Mouse (Mus musculus): ENCODE measurements around the gene Alg9. TPM values are rescaled to one million over a fixed set of nuclear protein-coding genes. Genes with fewer than 3 reads are reported as not detected.

The Alg9 gene
- polyA plus RNA-seq, 1 experiment from 2014 or later = 60.3 TPM

DNA sequence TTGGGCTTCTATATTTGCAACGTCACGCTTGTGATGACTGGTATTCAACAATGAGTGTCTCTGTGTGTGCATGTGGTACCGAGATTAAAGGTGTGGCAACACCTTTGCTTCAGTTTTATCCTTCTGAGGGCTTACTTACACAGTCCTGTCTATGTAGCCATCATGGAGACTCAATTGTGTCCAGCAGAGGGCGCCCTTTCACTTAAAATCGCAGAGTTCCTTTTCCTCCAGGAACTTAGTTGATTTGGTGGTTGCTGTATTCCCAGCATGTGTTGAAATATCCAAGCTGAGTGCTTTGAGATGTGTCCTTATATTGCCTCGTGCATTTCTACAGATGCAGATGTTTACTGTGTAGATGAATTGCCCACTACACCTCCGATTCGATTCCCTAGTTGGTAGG lies 74.4 kb downstream of the Alg9 start:
- H3K27ac ChIP-seq (replicated peaks; ENCODE audit: low read depth, low read length) = no peak overlapping the region
- DNase-seq (peak; percentile 97), ATAC-seq (ENCODE audit: low FRiP score, low TSS enrichment) (peak; percentile 66; the same call in 1 of the 2 replicates)
- H3K9me3 ChIP-seq (ENCODE audit: control insufficient read depth, low read length) = no peaks in the 10 kb centered on the region
- H3K4me2 ChIP-seq (ENCODE audit: low read length) = no peak overlapping the region
- 25% methylated on average over 8 of the region's 8 CpGs for WGBS
- H3K9ac ChIP-seq (replicated peaks; ENCODE audit: low read length) = no peak overlapping the region
- peaks cover 7% of the 10 kb centered on the region for H3K36me3 ChIP-seq (ENCODE audit: control insufficient read depth, insufficient read depth, low read length)
- no peak overlapping the region for H3K4me3 ChIP-seq (replicated peaks; ENCODE audit: low read depth, low read length)
- H3K4me1 ChIP-seq (ENCODE audit: control insufficient read depth, insufficient read depth, low read length) = no peaks in the 10 kb centered on the region
- no peaks in the 10 kb centered on the region for H3K27me3 ChIP-seq (ENCODE audit: control insufficient read depth, insufficient read depth, low read length)

DNA sequence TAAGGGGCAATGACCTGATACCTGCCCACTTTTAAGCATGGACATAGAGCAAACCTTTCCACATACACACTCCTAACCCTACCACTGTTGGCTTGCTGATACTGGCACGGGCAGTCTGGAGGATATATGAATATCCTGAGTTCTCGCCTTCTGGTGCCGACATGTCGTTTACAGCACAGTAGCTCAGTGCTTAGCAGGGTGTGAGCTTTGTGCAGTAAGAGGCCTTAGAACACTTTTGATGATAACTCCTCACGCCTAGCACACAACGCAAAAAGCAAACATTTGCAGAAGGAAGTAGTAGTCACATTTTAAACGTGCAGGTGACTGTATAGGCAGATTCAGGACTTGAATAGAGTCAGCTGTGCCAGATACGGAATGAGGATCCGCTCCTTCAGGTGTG lies 74.9 kb downstream of the Alg9 start:
- Histone ChIP-seq H3K9me3 (ENCODE audit: control insufficient read depth, low read length) (no peaks in the 10 kb centered on the region), H3K9ac (replicated peaks; ENCODE audit: low read length) (no peak overlapping the region), H3K4me2 (ENCODE audit: low read length) (no peak overlapping the region), H3K36me3 (ENCODE audit: control insufficient read depth, insufficient read depth, low read length) (peaks cover 2% of the 10 kb centered on the region; the same call in 1 of the 2 replicates), H3K4me3 (replicated peaks; ENCODE audit: low read depth, low read length) (no peak overlapping the region), H3K4me1 (ENCODE audit: control insufficient read depth, insufficient read depth, low read length) (no peaks in the 10 kb centered on the region), H3K27ac (replicated peaks; ENCODE audit: low read depth, low read length) (no peak overlapping the region), H3K27me3 (ENCODE audit: control insufficient read depth, insufficient read depth, low read length) (no peaks in the 10 kb centered on the region)
- ATAC-seq (ENCODE audit: low FRiP score, low TSS enrichment) (no peak), DNase-seq (no peak)
- 81% methylated on average over 9 of the region's 9 CpGs for WGBS

DNA sequence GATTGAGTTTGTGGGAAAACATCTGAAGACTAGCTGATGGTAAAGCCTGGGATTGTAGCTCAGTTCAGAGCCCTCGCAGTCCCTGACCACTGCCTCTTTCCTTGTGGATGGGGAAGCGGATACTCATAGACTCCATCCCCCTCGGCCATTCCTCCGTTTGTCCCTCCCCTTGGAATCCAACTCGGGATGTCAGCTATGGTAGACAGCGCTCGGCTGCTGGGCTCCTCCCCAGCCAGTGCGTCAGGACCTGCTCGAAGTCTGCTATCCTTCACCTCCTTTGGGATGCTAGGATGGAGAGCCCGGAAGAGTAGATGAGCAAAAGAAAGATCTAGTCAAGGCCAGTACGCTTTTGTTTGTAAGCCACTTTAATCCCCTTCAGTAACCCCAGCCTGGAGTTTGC lies 75.5 kb downstream of the Alg9 start:
- Histone ChIP-seq H3K9ac (replicated peaks; ENCODE audit: low read length) (no peak overlapping the region; the same call in 1 of the 2 replicates), H3K27me3 (ENCODE audit: control insufficient read depth, insufficient read depth, low read length) (no peaks in the 10 kb centered on the region), H3K4me2 (ENCODE audit: low read length) (0 out of 2 replicates have a peak overlapping the region, but pooled peaks have one; percentile 5), H3K4me3 (replicated peaks; ENCODE audit: low read depth, low read length) (no peak overlapping the region), H3K36me3 (ENCODE audit: control insufficient read depth, insufficient read depth, low read length) (no peaks in the 10 kb centered on the region), H3K4me1 (ENCODE audit: control insufficient read depth, insufficient read depth, low read length) (no peaks in the 10 kb centered on the region), H3K27ac (replicated peaks; ENCODE audit: low read depth, low read length) (no peak overlapping the region), H3K9me3 (ENCODE audit: control insufficient read depth, low read length) (no peaks in the 10 kb centered on the region)
- ATAC-seq (ENCODE audit: low FRiP score, low TSS enrichment) (no peak), DNase-seq (no peak)
- WGBS = 14% methylated on average over 11 of the region's 11 CpGs

DNA sequence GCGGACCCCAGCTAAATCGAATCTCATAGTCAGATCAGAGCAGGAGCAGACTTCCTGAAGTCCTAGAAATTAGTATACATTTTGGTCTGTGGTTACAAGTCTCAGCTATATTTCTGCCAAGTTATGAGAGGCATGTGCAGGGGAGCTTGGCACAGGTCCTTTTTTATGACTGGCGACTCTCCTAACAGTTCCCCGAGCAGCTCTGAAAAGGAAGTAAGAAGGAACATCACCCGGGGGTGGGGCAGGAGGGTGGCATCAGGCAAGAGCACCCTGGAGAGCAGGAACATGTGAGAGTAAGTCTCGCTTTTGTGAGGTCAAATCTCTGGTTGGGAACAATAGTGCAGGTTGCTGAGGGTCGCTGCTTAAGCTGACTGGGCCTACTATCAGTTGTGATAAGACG lies 75.9 kb downstream of the Alg9 start:
- ATAC-seq (ENCODE audit: low FRiP score, low TSS enrichment) = no peak

DNA sequence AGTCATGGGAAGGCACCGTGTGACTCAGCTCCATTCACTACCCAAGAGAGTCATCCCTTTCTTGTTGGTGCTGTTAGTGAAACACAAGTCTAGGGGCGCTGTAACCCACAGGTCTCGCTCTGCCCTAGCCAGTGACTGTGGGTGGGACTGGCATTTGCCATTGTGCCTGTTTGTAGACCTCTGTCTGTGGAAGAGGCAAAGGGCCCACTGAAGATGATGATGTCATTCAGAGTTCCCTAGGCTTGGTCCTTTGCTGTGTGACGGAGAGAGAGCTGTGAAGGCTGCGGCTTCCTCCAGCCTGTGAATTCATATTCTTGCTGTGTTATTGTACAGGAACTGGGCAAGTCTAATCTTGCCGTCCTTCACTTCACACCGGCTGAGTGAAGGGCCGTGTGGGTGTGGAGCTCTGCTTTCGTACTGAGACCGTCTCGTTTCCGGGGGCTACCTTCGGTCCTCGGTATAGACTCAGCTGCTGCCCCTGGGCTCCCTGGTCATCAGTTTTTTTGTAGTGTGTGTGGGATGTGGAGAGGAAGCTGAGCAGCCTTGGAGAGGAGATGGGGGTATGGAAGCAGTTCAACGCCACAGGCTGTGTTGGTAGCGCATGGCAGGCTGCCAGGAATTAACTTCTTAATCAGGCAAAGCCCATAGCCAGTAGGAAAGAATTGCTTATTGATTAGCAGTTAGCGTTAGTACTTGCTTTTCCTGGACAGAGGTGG lies 78.0 kb downstream of the Alg9 start:
- DNase-seq = peak; percentile 67
- ATAC-seq (ENCODE audit: low FRiP score, low TSS enrichment) = no peak
- 72% methylated on average over 17 of the region's 17 CpGs for WGBS
- Histone ChIP-seq H3K27ac (replicated peaks; ENCODE audit: low read depth, low read length) (no peak overlapping the region), H3K4me2 (ENCODE audit: low read length) (no peak overlapping the region), H3K4me1 (ENCODE audit: control insufficient read depth, insufficient read depth, low read length) (peaks cover 4% of the 10 kb centered on the region; the same call in 1 of the 2 replicates), H3K9me3 (ENCODE audit: control insufficient read depth, low read length) (no peaks in the 10 kb centered on the region), H3K27me3 (ENCODE audit: control insufficient read depth, insufficient read depth, low read length) (no peaks in the 10 kb centered on the region), H3K9ac (replicated peaks; ENCODE audit: low read length) (no peak overlapping the region), H3K36me3 (ENCODE audit: control insufficient read depth, insufficient read depth, low read length) (no peaks in the 10 kb centered on the region), H3K4me3 (replicated peaks; ENCODE audit: low read depth, low read length) (no peak overlapping the region)

More for the DNA sequence above, 75.9 kb downstream of the Alg9 start:
- H3K36me3 ChIP-seq (ENCODE audit: control insufficient read depth, insufficient read depth, low read length) = no peaks in the 10 kb centered on the region
- H3K9ac ChIP-seq (replicated peaks; ENCODE audit: low read length) = no peak overlapping the region
- no peaks in the 10 kb centered on the region for H3K27me3 ChIP-seq (ENCODE audit: control insufficient read depth, insufficient read depth, low read length)
- DNase-seq = no peak
- no peak overlapping the region for H3K4me3 ChIP-seq (replicated peaks; ENCODE audit: low read depth, low read length)
- H3K9me3 ChIP-seq (ENCODE audit: control insufficient read depth, low read length) = no peaks in the 10 kb centered on the region
- no peak overlapping the region for H3K27ac ChIP-seq (replicated peaks; ENCODE audit: low read depth, low read length)
- H3K4me2 ChIP-seq (ENCODE audit: low read length) = no peak overlapping the region
- no peaks in the 10 kb centered on the region for H3K4me1 ChIP-seq (ENCODE audit: control insufficient read depth, insufficient read depth, low read length)
- WGBS = 41% methylated on average over 8 of the region's 8 CpGs

DNA sequence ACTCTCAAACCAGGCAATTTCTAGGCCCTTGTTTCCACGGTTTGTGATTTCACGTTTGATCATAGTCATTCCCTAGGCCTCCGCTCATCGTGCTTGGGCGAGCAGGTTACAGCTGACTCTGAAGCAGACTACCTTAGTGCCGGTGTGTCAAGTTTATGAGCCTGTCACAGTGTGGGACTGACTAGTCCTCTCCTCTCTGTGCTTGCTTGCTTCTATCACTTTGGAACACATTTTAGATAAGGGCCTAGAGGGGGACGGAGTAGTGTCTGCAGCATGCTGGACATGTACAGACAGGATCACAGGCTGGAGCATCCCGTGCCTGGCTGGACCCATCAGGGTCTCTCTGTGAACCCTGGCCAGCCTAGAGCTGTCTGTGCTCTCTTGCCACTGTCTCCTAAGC lies 79.6 kb downstream of the Alg9 start:
- DNase-seq (no peak), ATAC-seq (ENCODE audit: low FRiP score, low TSS enrichment) (no peak)
- H3K27ac ChIP-seq (replicated peaks; ENCODE audit: low read depth, low read length) = no peak overlapping the region
- no peaks in the 10 kb centered on the region for H3K27me3 ChIP-seq (ENCODE audit: control insufficient read depth, insufficient read depth, low read length)
- H3K9me3 ChIP-seq (ENCODE audit: control insufficient read depth, low read length) = no peaks in the 10 kb centered on the region
- H3K4me3 ChIP-seq (replicated peaks; ENCODE audit: low read depth, low read length) = no peak overlapping the region
- H3K36me3 ChIP-seq (ENCODE audit: control insufficient read depth, insufficient read depth, low read length) = peaks cover under 1% of the 10 kb centered on the region; the same call in 1 of the 2 replicates
- WGBS = 63% methylated on average over 8 of the region's 8 CpGs
- no peak overlapping the region for H3K4me2 ChIP-seq (ENCODE audit: low read length)
- no peak overlapping the region for H3K9ac ChIP-seq (replicated peaks; ENCODE audit: low read length)
- peaks cover 8% of the 10 kb centered on the region; the same call in 1 of the 2 replicates for H3K4me1 ChIP-seq (ENCODE audit: control insufficient read depth, insufficient read depth, low read length)

DNA sequence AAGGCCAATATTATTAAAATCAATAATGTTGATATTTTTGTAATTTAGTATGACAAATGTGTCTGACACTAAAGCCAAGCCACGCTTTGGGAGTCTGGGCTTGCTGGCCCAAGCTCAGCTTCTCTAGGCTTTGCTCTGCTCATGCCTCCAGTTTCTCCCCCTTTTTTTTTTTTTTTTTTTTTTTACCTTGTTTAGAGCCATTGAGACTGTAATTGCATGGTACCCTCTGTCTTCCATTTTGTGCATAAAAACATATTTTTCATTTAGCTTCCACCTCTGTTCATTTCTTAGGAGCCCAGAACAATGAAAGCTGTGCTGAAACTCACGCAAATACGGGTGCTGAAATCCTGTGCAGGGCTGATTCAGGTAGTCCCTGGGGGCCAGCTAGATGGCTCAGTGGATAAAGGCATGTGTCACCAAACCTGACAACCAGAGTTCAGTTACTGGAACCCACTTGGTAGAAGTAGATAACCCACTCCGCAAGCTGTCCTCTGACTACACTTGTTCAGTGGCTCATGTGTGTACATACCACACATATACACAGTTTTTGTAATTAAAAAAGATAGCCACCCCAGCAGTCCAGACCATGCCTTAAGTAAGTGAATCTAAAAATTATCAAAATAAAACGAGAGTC lies 80.4 kb downstream of the Alg9 start:
- DNase-seq (no peak), ATAC-seq (ENCODE audit: low FRiP score, low TSS enrichment) (no peak)
- Histone ChIP-seq H3K27ac (replicated peaks; ENCODE audit: low read depth, low read length) (no peak overlapping the region), H3K4me3 (replicated peaks; ENCODE audit: low read depth, low read length) (no peak overlapping the region), H3K9me3 (ENCODE audit: control insufficient read depth, low read length) (no peaks in the 10 kb centered on the region), H3K9ac (replicated peaks; ENCODE audit: low read length) (no peak overlapping the region), H3K36me3 (ENCODE audit: control insufficient read depth, insufficient read depth, low read length) (peaks cover 9% of the 10 kb centered on the region; the same call in 1 of the 2 replicates), H3K4me2 (ENCODE audit: low read length) (no peak overlapping the region), H3K27me3 (ENCODE audit: control insufficient read depth, insufficient read depth, low read length) (no peaks in the 10 kb centered on the region), H3K4me1 (ENCODE audit: control insufficient read depth, insufficient read depth, low read length) (peaks cover 8% of the 10 kb centered on the region; the same call in 1 of the 2 replicates)
- WGBS = 90% methylated on average over 5 of the region's 5 CpGs

DNA sequence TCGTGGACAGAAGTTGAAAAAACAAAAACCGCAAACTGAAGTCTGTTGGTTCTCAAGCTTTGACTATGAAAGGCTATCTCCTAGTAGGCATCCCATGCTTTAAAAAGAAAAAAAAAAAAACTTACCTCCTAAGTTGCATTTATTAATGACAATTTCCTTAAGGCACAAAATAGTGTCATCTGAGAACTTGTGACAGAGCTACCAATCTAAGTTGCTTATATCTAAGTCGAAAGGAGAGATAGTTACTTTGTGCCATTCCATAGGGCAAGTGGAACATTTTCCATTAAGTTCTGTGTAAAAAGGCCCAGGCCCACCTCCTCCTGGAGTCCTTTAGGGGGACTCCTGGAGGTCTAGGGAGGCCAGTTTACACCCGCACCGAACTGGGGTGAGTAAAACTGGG lies 81.0 kb downstream of the Alg9 start:
- H3K27ac ChIP-seq (replicated peaks; ENCODE audit: low read depth, low read length) = no peak overlapping the region
- no peak for DNase-seq
- WGBS = 70% methylated on average over 5 of the region's 5 CpGs

More for the DNA sequence above, 81.0 kb downstream of the Alg9 start:
- peaks cover 8% of the 10 kb centered on the region; the same call in 1 of the 2 replicates for H3K4me1 ChIP-seq (ENCODE audit: control insufficient read depth, insufficient read depth, low read length)
- no peaks in the 10 kb centered on the region for H3K9me3 ChIP-seq (ENCODE audit: control insufficient read depth, low read length)
- H3K36me3 ChIP-seq (ENCODE audit: control insufficient read depth, insufficient read depth, low read length) = peaks cover 10% of the 10 kb centered on the region; the same call in 1 of the 2 replicates
- H3K9ac ChIP-seq (replicated peaks; ENCODE audit: low read length) = no peak overlapping the region
- peak overlapping the region; percentile 73 for H3K4me2 ChIP-seq (ENCODE audit: low read length)
- no peak overlapping the region for H3K4me3 ChIP-seq (replicated peaks; ENCODE audit: low read depth, low read length)
- H3K27me3 ChIP-seq (ENCODE audit: control insufficient read depth, insufficient read depth, low read length) = no peaks in the 10 kb centered on the region
- ATAC-seq (ENCODE audit: low FRiP score, low TSS enrichment) = no peak
